Mouse (Mus musculus) forebrain, embryonic 13.5 days (tissue): ENCODE results near the gene Tob1. TPM values are rescaled to one million over a fixed set of nuclear protein-coding genes. Genes with fewer than 3 reads are reported as not detected.

Experiments used
- ATAC-seq: fragments of 200-750 bp; cut with Nextera tagmentation; 2 replicates; pipeline ENCODE4 v1.8.0; 2017
- H3K27ac ChIP-seq: fragments of 300-500 bp; sonication (generic); 2 replicates; pipeline ENCODE4 v1.5.1; 2015; ENCODE audit warnings: inconsistent platforms, mild to moderate bottlenecking, moderate library complexity
- H3K27me3 ChIP-seq: fragments of 300-500 bp; sonication (generic); 2 replicates; pipeline ENCODE4 v1.6.1; 2015; ENCODE audit warnings: mild to moderate bottlenecking, inconsistent platforms
- H3K36me3 ChIP-seq: fragments of 300-500 bp; sonication (generic); 2 replicates; pipeline ENCODE4 v1.6.1; 2015; ENCODE audit warnings: mild to moderate bottlenecking, inconsistent platforms; ENCODE audit not compliant: poor library complexity, severe bottlenecking
- H3K4me1 ChIP-seq: fragments of 300-500 bp; sonication (generic); 2 replicates; pipeline ENCODE4 v1.6.1; 2015; ENCODE audit warnings: inconsistent platforms
- H3K4me2 ChIP-seq: fragments of 300-500 bp; sonication (generic); 2 replicates; pipeline ENCODE4 v1.6.1; 2015; ENCODE audit warnings: inconsistent platforms, mild to moderate bottlenecking, moderate library complexity
- H3K4me3 ChIP-seq: fragments of 300-500 bp; sonication (generic); 2 replicates; pipeline ENCODE4 v1.5.1; 2015; ENCODE audit warnings: mild to moderate bottlenecking, inconsistent platforms
- H3K9ac ChIP-seq: fragments of 300-500 bp; sonication (generic); 2 replicates; pipeline ENCODE4 v1.6.1; 2015; ENCODE audit warnings: mild to moderate bottlenecking, inconsistent platforms
- H3K9me3 ChIP-seq: fragments of 300-500 bp; sonication (generic); replicated peaks from 2 replicates; pipeline ENCODE4 v1.6.1; 2016; ENCODE audit warnings: inconsistent platforms
- WGBS: fragments of 180-500 bp; shearing (Covaris S2); methylation state at CpG from one replicate; pipeline ENCODE4 v1.1.7; 2015; 5-methylcytosine and 5-hydroxymethylcytosine counted together
- polyA plus RNA-seq: library from polyadenylated mRNA; unstranded; fragments of >200 nt; fragmentation: Nextera tagmentation; extraction: Ambion mirVana; gene quantifications from 2 replicates; pipeline ENCODE4 v1.2.1, GENCODE M21; 2015

The Tob1 gene
- polyA plus RNA-seq, 1 experiment from 2014 or later: 41.0 TPM

- Histone ChIP-seq H3K4me2 (no peak overlapping the region), H3K36me3 (no peaks in the 10 kb centered on the region), H3K27ac (no peak overlapping the region), H3K4me1 (peaks cover 10% of the 10 kb centered on the region), H3K27me3 (no peaks in the 10 kb centered on the region), H3K4me3 (no peak overlapping the region), H3K9me3 (no peaks in the 10 kb centered on the region), H3K9ac (no peak overlapping the region)
- 80% methylated on average over 15 of the region's 15 CpGs for WGBS
- no peak for ATAC-seq
Observed at GRCm38 (mm10) chr11:94177841-94178585, 33.2 kb upstream of the Tob1 start.

- no peak for ATAC-seq
- WGBS: 12% methylated on average over 1 of the region's 1 CpGs
- no peak overlapping the region for H3K4me2 ChIP-seq
- no peak overlapping the region for H3K9ac ChIP-seq
- peaks cover 10% of the 10 kb centered on the region for H3K4me1 ChIP-seq
- H3K27me3 ChIP-seq: no peaks in the 10 kb centered on the region
- no peak overlapping the region for H3K4me3 ChIP-seq
- no peaks in the 10 kb centered on the region for H3K9me3 ChIP-seq
- H3K27ac ChIP-seq: no peak overlapping the region
- no peaks in the 10 kb centered on the region for H3K36me3 ChIP-seq
Observed at GRCm38 (mm10) chr11:94179768-94180167, 31.5 kb upstream of the Tob1 start.

GRCm38 (mm10) chr11:94180194-94180593 is 31.1 kb upstream of the Tob1 start:
- Histone ChIP-seq H3K4me2 (no peak overlapping the region), H3K27ac (no peak overlapping the region), H3K4me3 (no peak overlapping the region), H3K9ac (no peak overlapping the region), H3K27me3 (no peaks in the 10 kb centered on the region), H3K36me3 (no peaks in the 10 kb centered on the region), H3K9me3 (no peaks in the 10 kb centered on the region), H3K4me1 (peaks cover 10% of the 10 kb centered on the region)
- ATAC-seq: no peak
- WGBS: 89% methylated on average over 4 of the region's 4 CpGs

GRCm38 (mm10) chr11:94181694-94182093 is 29.6 kb upstream of the Tob1 start:
- no peak overlapping the region for H3K9ac ChIP-seq
- no peaks in the 10 kb centered on the region for H3K9me3 ChIP-seq
- H3K4me1 ChIP-seq: 0 out of 2 replicates have a peak, but pooled peaks cover 2% of the 10 kb centered on the region
- no peaks in the 10 kb centered on the region for H3K27me3 ChIP-seq
- WGBS: 92% methylated on average over 8 of the region's 8 CpGs
- no peaks in the 10 kb centered on the region for H3K36me3 ChIP-seq
- ATAC-seq: no peak
- H3K4me2 ChIP-seq: no peak overlapping the region
- no peak overlapping the region for H3K4me3 ChIP-seq
- no peak overlapping the region for H3K27ac ChIP-seq

- H3K36me3 ChIP-seq: no peaks in the 10 kb centered on the region
- no peaks in the 10 kb centered on the region for H3K27me3 ChIP-seq
- H3K4me2 ChIP-seq: no peak overlapping the region
- no peak overlapping the region for H3K4me3 ChIP-seq
- WGBS: 91% methylated on average over 4 of the region's 4 CpGs
- H3K9ac ChIP-seq: no peak overlapping the region
- H3K4me1 ChIP-seq: 0 out of 2 replicates have a peak, but pooled peaks cover 2% of the 10 kb centered on the region
- H3K9me3 ChIP-seq: no peaks in the 10 kb centered on the region
- H3K27ac ChIP-seq: no peak overlapping the region
- ATAC-seq: no peak
Observed at GRCm38 (mm10) chr11:94182711-94183110, 28.5 kb upstream of the Tob1 start.

- ATAC-seq: no peak
- Histone ChIP-seq H3K27me3 (no peaks in the 10 kb centered on the region), H3K4me3 (no peak overlapping the region), H3K27ac (no peak overlapping the region), H3K36me3 (no peaks in the 10 kb centered on the region), H3K4me1 (0 out of 2 replicates have a peak, but pooled peaks cover 2% of the 10 kb centered on the region), H3K4me2 (no peak overlapping the region), H3K9ac (no peak overlapping the region), H3K9me3 (no peaks in the 10 kb centered on the region)
- WGBS: 89% methylated on average over 5 of the region's 5 CpGs
Observed at GRCm38 (mm10) chr11:94183120-94183519, 28.1 kb upstream of the Tob1 start.

- no peaks in the 10 kb centered on the region for H3K27me3 ChIP-seq
- no peak overlapping the region for H3K4me2 ChIP-seq
- no peak overlapping the region for H3K4me3 ChIP-seq
- 84% methylated on average over 2 of the region's 2 CpGs for WGBS
- H3K27ac ChIP-seq: no peak overlapping the region
- no peak overlapping the region for H3K9ac ChIP-seq
- no peaks in the 10 kb centered on the region for H3K4me1 ChIP-seq
- H3K9me3 ChIP-seq: no peaks in the 10 kb centered on the region
- H3K36me3 ChIP-seq: no peaks in the 10 kb centered on the region
- no peak for ATAC-seq
Observed at GRCm38 (mm10) chr11:94183671-94184070, 27.6 kb upstream of the Tob1 start.

- no peak for ATAC-seq
- Histone ChIP-seq H3K27me3 (no peaks in the 10 kb centered on the region), H3K4me2 (no peak overlapping the region), H3K36me3 (no peaks in the 10 kb centered on the region), H3K9ac (no peak overlapping the region), H3K4me3 (no peak overlapping the region), H3K9me3 (no peaks in the 10 kb centered on the region), H3K4me1 (0 out of 2 replicates have a peak, but pooled peaks cover 3% of the 10 kb centered on the region), H3K27ac (no peak overlapping the region)
- 78% methylated on average over 10 of the region's 10 CpGs for WGBS
Observed at GRCm38 (mm10) chr11:94189579-94189978, 21.7 kb upstream of the Tob1 start.

GRCm38 (mm10) chr11:94190665-94191064 is 20.6 kb upstream of the Tob1 start:
- H3K4me3 ChIP-seq: no peak overlapping the region
- H3K9me3 ChIP-seq: no peaks in the 10 kb centered on the region
- peaks cover 6% of the 10 kb centered on the region; the same call in 1 of the 2 replicates for H3K4me1 ChIP-seq
- no peaks in the 10 kb centered on the region for H3K36me3 ChIP-seq
- H3K4me2 ChIP-seq: no peak overlapping the region
- H3K9ac ChIP-seq: no peak overlapping the region
- H3K27ac ChIP-seq: no peak overlapping the region
- no peak for ATAC-seq
- H3K27me3 ChIP-seq: no peaks in the 10 kb centered on the region
- WGBS: 88% methylated on average over 5 of the region's 5 CpGs

- Histone ChIP-seq H3K9me3 (no peaks in the 10 kb centered on the region), H3K36me3 (no peaks in the 10 kb centered on the region), H3K27ac (no peak overlapping the region), H3K4me3 (no peak overlapping the region), H3K4me1 (peaks cover 6% of the 10 kb centered on the region; the same call in 1 of the 2 replicates), H3K9ac (no peak overlapping the region), H3K4me2 (no peak overlapping the region), H3K27me3 (no peaks in the 10 kb centered on the region)
- ATAC-seq: no peak
- 74% methylated on average over 2 of the region's 2 CpGs for WGBS
Observed at GRCm38 (mm10) chr11:94193109-94193508, 18.1 kb upstream of the Tob1 start.

GRCm38 (mm10) chr11:94196311-94196710 is 14.9 kb upstream of the Tob1 start:
- Histone ChIP-seq H3K9me3 (no peaks in the 10 kb centered on the region), H3K4me1 (peaks cover 4% of the 10 kb centered on the region; the same call in 1 of the 2 replicates), H3K4me3 (no peak overlapping the region), H3K4me2 (no peak overlapping the region), H3K27ac (no peak overlapping the region), H3K9ac (no peak overlapping the region), H3K36me3 (no peaks in the 10 kb centered on the region), H3K27me3 (no peaks in the 10 kb centered on the region)
- ATAC-seq: no peak
- WGBS: 88% methylated on average over 3 of the region's 3 CpGs

GRCm38 (mm10) chr11:94198405-94199146 is 12.7 kb upstream of the Tob1 start:
- Histone ChIP-seq H3K27ac (no peak overlapping the region), H3K27me3 (no peaks in the 10 kb centered on the region), H3K9ac (no peak overlapping the region), H3K4me3 (no peak overlapping the region), H3K9me3 (no peaks in the 10 kb centered on the region), H3K4me1 (peaks cover 4% of the 10 kb centered on the region; the same call in 1 of the 2 replicates), H3K36me3 (no peaks in the 10 kb centered on the region), H3K4me2 (no peak overlapping the region)
- no peak for ATAC-seq
- 89% methylated on average over 7 of the region's 7 CpGs for WGBS
